Mouse (Mus musculus): ENCODE measurements around the gene Lpar3. TPM values are rescaled to one million over a fixed set of nuclear protein-coding genes. Genes with fewer than 3 reads are reported as not detected.
"Not testable (repeated sequence)": the region's sequence is repeated elsewhere in the genome, so short reads cannot be mapped to it uniquely, and the experiment has no call there.

Lpar3 gene
- total RNA-seq, 2 experiments from 2014 or later = 0.47 to 0.57 TPM

GRCm38 (mm10) chr3:146207440-146207839 lies 13.3 kb upstream of the Lpar3 start:
- no peak for DNase-seq (ENCODE audit: extremely low spot score in 1 of 2, low spot score in 1 of 2)

DNA sequence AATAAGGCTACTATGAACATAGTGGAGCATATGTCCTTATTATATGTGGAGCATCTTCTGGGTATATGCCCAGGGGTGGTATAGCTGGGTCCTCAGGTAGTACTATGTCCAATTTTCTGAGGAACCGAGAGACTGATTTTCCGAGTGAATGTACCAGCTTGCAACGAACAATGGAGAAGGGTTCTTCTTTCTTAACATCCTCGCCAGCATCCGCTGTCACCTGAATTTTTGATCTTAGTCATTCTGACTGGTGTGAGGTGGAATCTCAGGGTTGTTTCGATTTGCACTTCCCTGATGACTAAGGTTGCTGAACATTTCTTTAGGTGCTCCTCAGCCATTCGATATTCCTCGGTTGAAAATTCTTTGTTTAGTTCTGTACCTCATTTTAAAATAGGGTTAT lies 11.0 kb upstream of the Lpar3 start:
- not testable (repeated sequence) for DNase-seq (ENCODE audit: extremely low spot score in 1 of 2, low spot score in 1 of 2)

DNA sequence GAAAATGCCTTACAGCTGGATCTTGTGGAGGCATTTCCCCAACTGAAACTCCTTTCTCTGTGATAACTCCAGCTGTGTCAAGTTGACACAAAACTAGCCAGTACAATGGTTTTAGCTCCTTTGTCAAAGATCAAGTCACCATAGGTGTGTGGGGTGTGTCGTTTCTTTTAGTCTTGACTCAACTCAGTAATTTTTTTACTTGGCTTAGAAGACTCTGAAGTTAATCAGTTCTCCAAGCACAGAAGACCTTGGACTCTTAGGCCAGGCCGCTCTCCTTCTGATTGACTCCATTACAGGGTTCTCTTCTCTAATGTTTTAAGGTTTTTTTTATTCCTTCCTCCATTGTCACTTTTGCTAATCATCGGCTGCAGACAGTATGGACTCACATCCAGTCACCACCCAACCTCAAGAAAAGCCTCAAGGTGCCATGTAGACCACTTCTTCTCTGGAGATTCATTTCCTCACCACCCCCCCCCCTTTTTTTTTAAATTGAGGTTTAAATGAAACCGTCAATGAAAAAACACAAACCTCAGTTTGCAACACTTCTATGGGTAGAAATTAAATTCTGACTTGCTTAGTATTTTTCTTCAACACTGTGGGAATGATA lies 9.5 kb upstream of the Lpar3 start:
- DNase-seq (ENCODE audit: extremely low spot score in 1 of 2, low spot score in 1 of 2) = no peak

GRCm38 (mm10) chr3:146211964-146212363 lies 8.8 kb upstream of the Lpar3 start:
- no peak for DNase-seq (ENCODE audit: extremely low spot score in 1 of 2, low spot score in 1 of 2)

DNA sequence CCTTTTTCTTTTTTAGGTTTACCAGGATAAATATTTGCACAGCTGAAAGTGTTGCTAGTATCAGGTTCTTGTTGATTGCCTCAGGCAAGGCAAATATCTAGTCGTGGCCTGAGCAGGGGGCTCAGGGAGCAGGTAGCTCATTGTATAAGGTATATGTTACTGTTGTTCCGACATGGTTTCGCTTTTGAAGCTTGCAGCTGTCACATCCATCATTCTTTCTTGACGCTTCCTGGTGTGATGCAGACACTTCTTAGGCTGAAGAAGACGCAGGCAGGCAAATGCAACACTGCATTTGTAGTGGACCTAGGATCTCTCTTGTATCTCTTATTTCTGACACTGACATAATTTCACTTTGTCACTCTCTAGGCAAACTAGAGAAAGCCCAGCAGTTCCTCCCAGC lies 7.4 kb upstream of the Lpar3 start:
- no peak for DNase-seq (ENCODE audit: extremely low spot score in 1 of 2, low spot score in 1 of 2)

GRCm38 (mm10) chr3:146216561-146216960 lies 4.2 kb upstream of the Lpar3 start:
- no peak for DNase-seq (ENCODE audit: extremely low spot score in 1 of 2, low spot score in 1 of 2)

- no peak for DNase-seq (ENCODE audit: extremely low spot score in 1 of 2, low spot score in 1 of 2)
These were observed 3.5 kb downstream of the Lpar3 start for GRCm38 (mm10) chr3:146224271-146224670.

GRCm38 (mm10) chr3:146225061-146225761 lies 4.4 kb downstream of the Lpar3 start:
- DNase-seq (ENCODE audit: extremely low spot score in 1 of 2, low spot score in 1 of 2) = no peak

DNA sequence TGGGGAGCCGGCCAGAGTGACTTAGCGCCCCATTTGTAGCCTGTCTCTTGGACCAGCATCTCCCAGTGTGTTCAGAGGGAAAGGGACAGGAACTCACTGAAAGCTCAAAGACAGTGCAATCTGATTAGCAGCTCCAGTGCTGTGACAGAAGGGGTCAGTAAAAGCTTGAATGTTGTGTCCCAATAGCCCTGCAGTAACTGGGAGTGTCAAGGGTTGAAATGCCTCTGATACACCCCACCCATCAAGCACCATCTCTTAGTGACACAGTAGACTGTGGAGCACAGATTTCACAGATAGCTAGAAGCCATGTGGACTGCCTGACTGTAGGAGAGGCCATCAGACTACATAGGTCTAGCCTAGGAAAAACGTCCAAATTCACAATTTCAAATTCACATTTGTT lies 6.7 kb downstream of the Lpar3 start:
- DNase-seq (ENCODE audit: extremely low spot score in 1 of 2, low spot score in 1 of 2) = no peak

DNA sequence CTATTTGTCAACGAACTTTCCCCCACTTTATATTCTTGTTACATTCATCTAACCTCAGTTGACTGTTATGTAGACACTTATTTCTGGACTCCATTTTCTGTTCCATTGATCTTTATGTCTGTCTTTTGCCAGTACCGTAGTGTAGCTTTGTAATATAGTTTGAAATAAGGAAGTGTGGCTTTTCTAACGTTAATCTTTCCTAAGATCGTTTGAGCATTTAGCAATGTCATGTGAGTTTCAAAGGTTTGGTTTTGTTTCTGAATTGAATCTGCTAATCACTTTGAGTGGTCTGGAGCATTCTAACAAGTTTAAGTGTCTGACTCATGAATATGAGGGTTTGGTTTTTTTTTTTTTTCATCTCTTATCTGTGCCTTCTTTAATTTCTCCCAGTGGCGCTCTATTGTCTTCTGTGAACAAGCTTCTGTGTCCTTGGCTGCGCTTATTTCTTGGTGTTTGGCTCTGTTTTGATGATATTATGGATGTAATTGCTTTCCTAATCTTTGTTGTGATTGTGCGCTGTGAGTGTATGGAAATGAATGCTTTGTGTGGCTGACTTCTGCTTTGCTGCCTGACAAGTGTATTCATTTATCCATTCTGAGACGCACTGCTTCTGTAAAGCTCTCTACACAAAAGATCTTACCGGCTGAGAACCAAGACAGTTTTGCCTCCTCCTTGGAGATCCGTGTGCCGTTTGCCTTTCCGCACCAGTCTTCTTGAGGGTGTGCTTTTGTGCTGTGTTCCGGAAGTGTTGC lies 8.0 kb downstream of the Lpar3 start:
- DNase-seq (ENCODE audit: extremely low spot score in 1 of 2, low spot score in 1 of 2) = no peak

DNA sequence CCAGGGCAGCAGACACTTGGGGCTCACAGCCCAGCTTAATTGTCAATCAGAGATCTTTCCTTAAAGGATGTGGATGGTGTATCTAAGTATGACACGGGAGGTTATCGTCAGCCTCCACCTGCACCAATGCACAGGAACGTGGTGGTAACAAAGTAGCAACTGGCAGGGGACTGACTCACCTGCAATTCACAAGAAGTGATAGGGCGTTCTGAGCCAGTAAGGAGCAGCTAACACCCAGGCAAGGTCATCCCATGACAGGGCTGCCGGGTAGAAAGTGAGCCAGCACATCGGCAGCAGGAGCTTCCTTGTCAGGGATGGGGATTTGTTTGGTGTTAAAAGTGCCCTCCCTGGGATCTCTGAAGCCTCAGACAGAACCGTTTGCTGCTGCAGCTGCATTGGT lies 11.9 kb downstream of the Lpar3 start:
- no peak for DNase-seq (ENCODE audit: extremely low spot score in 1 of 2, low spot score in 1 of 2)

GRCm38 (mm10) chr3:146233741-146234140 lies 13.0 kb downstream of the Lpar3 start:
- no peak for DNase-seq (ENCODE audit: extremely low spot score in 1 of 2, low spot score in 1 of 2)

GRCm38 (mm10) chr3:146234530-146234929 lies 13.8 kb downstream of the Lpar3 start:
- DNase-seq (ENCODE audit: extremely low spot score in 1 of 2, low spot score in 1 of 2) = no peak

GRCm38 (mm10) chr3:146236280-146236679 lies 15.5 kb downstream of the Lpar3 start:
- DNase-seq (ENCODE audit: extremely low spot score in 1 of 2, low spot score in 1 of 2) = no peak

DNA sequence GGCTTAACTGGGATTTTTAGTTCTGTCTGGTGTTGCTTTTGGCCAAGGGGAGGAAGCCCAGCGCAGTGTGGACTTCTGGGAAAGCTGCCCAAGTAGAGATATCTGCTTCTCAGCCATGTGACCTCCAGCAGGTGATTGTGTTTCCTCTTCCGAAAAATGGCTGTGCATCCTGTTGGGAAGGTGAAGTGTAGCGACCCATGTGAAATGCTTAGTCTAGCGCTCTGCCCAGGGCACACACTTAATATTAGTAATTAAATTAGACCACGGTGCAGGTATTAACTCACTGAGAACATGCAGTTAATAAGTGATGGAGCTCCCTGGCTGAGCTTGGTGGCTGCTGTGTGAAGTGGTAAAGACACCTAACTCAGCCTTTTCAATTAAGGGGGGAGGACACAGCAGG lies 16.9 kb downstream of the Lpar3 start:
- no peak for DNase-seq (ENCODE audit: extremely low spot score in 1 of 2, low spot score in 1 of 2)

DNA sequence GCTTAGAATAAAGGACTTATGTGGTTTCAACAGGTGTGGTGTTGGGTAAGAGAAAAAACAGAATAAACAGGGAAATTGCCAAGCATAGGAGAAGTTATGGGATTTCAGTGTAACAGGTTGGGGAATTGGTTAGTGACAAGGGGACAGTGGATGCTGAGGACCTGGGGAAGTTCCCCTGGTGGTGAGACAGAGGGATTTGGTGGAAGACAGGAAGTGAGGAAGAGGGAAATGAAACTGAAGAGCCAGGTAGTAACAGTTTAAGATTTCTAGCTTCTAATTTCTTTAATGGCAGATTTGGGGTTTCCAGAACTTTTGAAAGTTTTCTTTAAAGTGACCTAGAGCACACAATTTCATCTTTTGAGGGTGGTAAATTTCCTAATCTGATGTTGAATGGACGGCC lies 23.9 kb downstream of the Lpar3 start:
- DNase-seq (ENCODE audit: extremely low spot score in 1 of 2, low spot score in 1 of 2) = no peak

- DNase-seq (ENCODE audit: extremely low spot score in 1 of 2, low spot score in 1 of 2) = no peak
These were observed 25.8 kb downstream of the Lpar3 start for GRCm38 (mm10) chr3:146246557-146246956.

GRCm38 (mm10) chr3:146246992-146247391 lies 26.2 kb downstream of the Lpar3 start:
- no peak for DNase-seq (ENCODE audit: extremely low spot score in 1 of 2, low spot score in 1 of 2)

GRCm38 (mm10) chr3:146249895-146250294 lies 29.1 kb downstream of the Lpar3 start:
- no peak for DNase-seq (ENCODE audit: extremely low spot score in 1 of 2, low spot score in 1 of 2)

GRCm38 (mm10) chr3:146251771-146252170 lies 31.0 kb downstream of the Lpar3 start:
- no peak for DNase-seq (ENCODE audit: extremely low spot score in 1 of 2, low spot score in 1 of 2)

DNA sequence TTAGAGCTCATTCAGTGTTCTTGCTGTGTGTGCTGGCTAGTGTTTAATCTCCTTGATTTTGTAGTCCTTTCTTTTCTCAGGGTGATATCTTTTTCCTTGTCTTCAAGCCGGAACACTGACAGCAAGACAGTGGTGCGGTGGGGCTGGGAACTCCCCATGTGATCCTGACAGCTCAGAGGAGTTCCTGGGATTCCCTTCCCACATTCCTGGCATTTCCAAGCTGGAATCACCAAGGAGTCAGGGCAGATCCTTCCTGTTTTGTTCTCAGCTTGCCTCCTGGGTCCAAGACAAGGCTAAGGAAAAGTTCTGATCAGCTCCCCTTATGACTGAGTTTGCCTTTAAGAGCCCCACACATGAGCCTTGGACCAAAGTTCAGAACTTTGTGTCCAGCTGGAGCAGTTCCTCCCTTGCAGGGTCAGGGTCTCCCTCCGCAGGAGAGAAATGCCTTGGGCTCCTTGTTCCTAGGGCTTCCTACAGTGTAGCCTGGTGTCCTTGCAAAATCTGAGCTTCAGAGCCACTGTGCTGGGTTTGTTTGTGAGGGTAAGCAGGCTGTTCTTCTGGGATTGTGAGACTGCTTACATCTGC lies 33.1 kb downstream of the Lpar3 start:
- DNase-seq (ENCODE audit: extremely low spot score in 1 of 2, low spot score in 1 of 2) = no peak

Data from layer of hippocampus, postnatal 25 days (tissue).